Mouse (Mus musculus): Measurements from ENCODE around the gene Gm21988. TPM values are rescaled to one million over a fixed set of nuclear protein-coding genes. Genes with fewer than 3 reads are reported as not detected.

Gm21988 gene
- polyA plus RNA-seq, 1 experiment: 5.1 TPM

GRCm38 (mm10) chr11:70278961-70279360 is 39.3 kb upstream of the Gm21988 start:
- DNase-seq (ENCODE audit: low read depth in 1 of 2, low spot score in 2 of 2): no peak
- TF ChIP-seq POLR2A (IDR thresholded peaks at IDR 0.05; ENCODE audit: low read depth, low read length) (no peak), CTCF (IDR thresholded peaks at IDR 0.05; ENCODE audit: extremely low read depth, insufficient read depth, insufficient read length, insufficient replicate concordance) (no peak)
- Histone ChIP-seq H3K36me3 (ENCODE audit: control insufficient read depth, insufficient read depth, low read length) (no peaks in the 10 kb centered on the region), H3K27ac (ENCODE audit: insufficient read depth, low read length) (no peak overlapping the region), H3K4me1 (ENCODE audit: control insufficient read depth, insufficient read depth, insufficient read length) (no peaks in the 10 kb centered on the region), H3K27me3 (ENCODE audit: control insufficient read depth, insufficient read depth, low read length) (no peaks in the 10 kb centered on the region), H3K4me3 (ENCODE audit: extremely low read depth, insufficient read depth, insufficient read length) (no peak overlapping the region)
- 94% methylated on average over 3 of the region's 3 CpGs for WGBS

- no peak for TF ChIP-seq POLR2A (IDR thresholded peaks at IDR 0.05; ENCODE audit: low read depth, low read length)
- TF ChIP-seq CTCF (IDR thresholded peaks at IDR 0.05; ENCODE audit: extremely low read depth, insufficient read depth, insufficient read length, insufficient replicate concordance): no peak
- Histone ChIP-seq H3K27me3 (ENCODE audit: control insufficient read depth, insufficient read depth, low read length) (no peaks in the 10 kb centered on the region), H3K4me1 (ENCODE audit: control insufficient read depth, insufficient read depth, insufficient read length) (no peaks in the 10 kb centered on the region), H3K36me3 (ENCODE audit: control insufficient read depth, insufficient read depth, low read length) (no peaks in the 10 kb centered on the region), H3K4me3 (ENCODE audit: extremely low read depth, insufficient read depth, insufficient read length) (no peak overlapping the region), H3K27ac (ENCODE audit: insufficient read depth, low read length) (no peak overlapping the region)
- 88% methylated on average over 7 of the region's 7 CpGs for WGBS
- DNase-seq (ENCODE audit: low read depth in 1 of 2, low spot score in 2 of 2): no peak
Observed at GRCm38 (mm10) chr11:70271641-70272040, 32.0 kb upstream of the Gm21988 start.

- no peak for DNase-seq (ENCODE audit: low read depth in 1 of 2, low spot score in 2 of 2)
- Histone ChIP-seq H3K27me3 (ENCODE audit: control insufficient read depth, insufficient read depth, low read length) (no peaks in the 10 kb centered on the region), H3K4me3 (ENCODE audit: extremely low read depth, insufficient read depth, insufficient read length) (no peak overlapping the region), H3K36me3 (ENCODE audit: control insufficient read depth, insufficient read depth, low read length) (no peaks in the 10 kb centered on the region), H3K27ac (ENCODE audit: insufficient read depth, low read length) (no peak overlapping the region), H3K4me1 (ENCODE audit: control insufficient read depth, insufficient read depth, insufficient read length) (no peaks in the 10 kb centered on the region; the same call in 1 of the 2 replicates)
- 86% methylated on average over 1 of the region's 1 CpGs for WGBS
- TF ChIP-seq POLR2A (IDR thresholded peaks at IDR 0.05; ENCODE audit: low read depth, low read length) (no peak), CTCF (IDR thresholded peaks at IDR 0.05; ENCODE audit: extremely low read depth, insufficient read depth, insufficient read length, insufficient replicate concordance) (no peak)
Observed at GRCm38 (mm10) chr11:70266405-70266804, 26.8 kb upstream of the Gm21988 start.

- WGBS: 81% methylated on average over 4 of the region's 4 CpGs
- no peak for TF ChIP-seq POLR2A (IDR thresholded peaks at IDR 0.05; ENCODE audit: low read depth, low read length)
- no peak for TF ChIP-seq CTCF (IDR thresholded peaks at IDR 0.05; ENCODE audit: extremely low read depth, insufficient read depth, insufficient read length, insufficient replicate concordance)
- 0 out of 2 replicates have a peak overlapping the region, but pooled peaks have one; percentile 16 for H3K27ac ChIP-seq (ENCODE audit: insufficient read depth, low read length)
- no peaks in the 10 kb centered on the region for H3K36me3 ChIP-seq (ENCODE audit: control insufficient read depth, insufficient read depth, low read length)
- no peak for DNase-seq (ENCODE audit: low read depth in 1 of 2, low spot score in 2 of 2)
- H3K27me3 ChIP-seq (ENCODE audit: control insufficient read depth, insufficient read depth, low read length): no peaks in the 10 kb centered on the region
- H3K4me3 ChIP-seq (ENCODE audit: extremely low read depth, insufficient read depth, insufficient read length): no peak overlapping the region
- H3K4me1 ChIP-seq (ENCODE audit: control insufficient read depth, insufficient read depth, insufficient read length): no peaks in the 10 kb centered on the region; the same call in 1 of the 2 replicates
Observed at GRCm38 (mm10) chr11:70265819-70266218, 26.2 kb upstream of the Gm21988 start.

- Histone ChIP-seq H3K4me3 (ENCODE audit: extremely low read depth, insufficient read depth, insufficient read length) (no peak overlapping the region), H3K4me1 (ENCODE audit: control insufficient read depth, insufficient read depth, insufficient read length) (no peaks in the 10 kb centered on the region; the same call in 1 of the 2 replicates), H3K27me3 (ENCODE audit: control insufficient read depth, insufficient read depth, low read length) (no peaks in the 10 kb centered on the region), H3K36me3 (ENCODE audit: control insufficient read depth, insufficient read depth, low read length) (no peaks in the 10 kb centered on the region), H3K27ac (ENCODE audit: insufficient read depth, low read length) (peak overlapping the region; percentile 49; the same call in 1 of the 2 replicates)
- WGBS: 22% methylated on average over 3 of the region's 3 CpGs
- no peak for DNase-seq (ENCODE audit: low read depth in 1 of 2, low spot score in 2 of 2)
- no peak for TF ChIP-seq POLR2A (IDR thresholded peaks at IDR 0.05; ENCODE audit: low read depth, low read length)
- TF ChIP-seq CTCF (IDR thresholded peaks at IDR 0.05; ENCODE audit: extremely low read depth, insufficient read depth, insufficient read length, insufficient replicate concordance): no peak
Observed at GRCm38 (mm10) chr11:70265252-70265651, 25.6 kb upstream of the Gm21988 start.

- H3K27ac ChIP-seq (ENCODE audit: insufficient read depth, low read length): no peak overlapping the region
- TF ChIP-seq CTCF (IDR thresholded peaks at IDR 0.05; ENCODE audit: extremely low read depth, insufficient read depth, insufficient read length, insufficient replicate concordance) (no peak), POLR2A (IDR thresholded peaks at IDR 0.05; ENCODE audit: low read depth, low read length) (no peak)
- no peak overlapping the region for H3K4me3 ChIP-seq (ENCODE audit: extremely low read depth, insufficient read depth, insufficient read length)
- H3K27me3 ChIP-seq (ENCODE audit: control insufficient read depth, insufficient read depth, low read length): peaks cover 7% of the 10 kb centered on the region
- WGBS: 94% methylated on average over 4 of the region's 4 CpGs
- peaks cover 3% of the 10 kb centered on the region; the same call in 1 of the 2 replicates for H3K4me1 ChIP-seq (ENCODE audit: control insufficient read depth, insufficient read depth, insufficient read length)
- DNase-seq (ENCODE audit: low read depth in 1 of 2, low spot score in 2 of 2): no peak
- H3K36me3 ChIP-seq (ENCODE audit: control insufficient read depth, insufficient read depth, low read length): no peaks in the 10 kb centered on the region
Observed at GRCm38 (mm10) chr11:70259035-70259434, 19.4 kb upstream of the Gm21988 start.

GRCm38 (mm10) chr11:70254931-70255531 is 15.4 kb upstream of the Gm21988 start, which contains the start of gene Alox12:
Gene Alox12, minus strand, starts transcription at chr11:70255353.
- DNase-seq (ENCODE audit: low read depth in 1 of 2, low spot score in 2 of 2): no peak
- H3K36me3 ChIP-seq (ENCODE audit: control insufficient read depth, insufficient read depth, low read length): no peaks in the 10 kb centered on the region
- 21% methylated on average over 25 of the region's 25 CpGs for WGBS
- H3K27me3 ChIP-seq (ENCODE audit: control insufficient read depth, insufficient read depth, low read length): peaks cover 7% of the 10 kb centered on the region
- TF ChIP-seq CTCF (IDR thresholded peaks at IDR 0.05; ENCODE audit: extremely low read depth, insufficient read depth, insufficient read length, insufficient replicate concordance) (no peak), POLR2A (IDR thresholded peaks at IDR 0.05; ENCODE audit: low read depth, low read length) (no peak)
- H3K27ac ChIP-seq (ENCODE audit: insufficient read depth, low read length): no peak within 1 kb of the TSS
- peaks cover 4% of the 10 kb centered on the region; the same call in 1 of the 2 replicates for H3K4me1 ChIP-seq (ENCODE audit: control insufficient read depth, insufficient read depth, insufficient read length)
- H3K4me3 ChIP-seq (ENCODE audit: extremely low read depth, insufficient read depth, insufficient read length): peak within 1 kb of the TSS; percentile 22; the same call in 1 of the 2 replicates

All from spleen, adult 2 months (tissue).